Mouse (Mus musculus) c-Kit-positive CD71-negative TER-119-negative erythroid progenitor cells, embryonic 14.5 days (primary cell): Measurements from ENCODE around the gene Spata20.

ENCODE experiments used
- DNase-seq: peaks from one replicate; pipeline ENCODE4 v3.0.0-alpha.2; 2013; ENCODE audit warnings: low read depth

Spata20 gene

GRCm38 (mm10) chr11:94451091-94451773 is 34.7 kb downstream of the Spata20 start:
- no peak for DNase-seq

- DNase-seq = no peak
Observed at GRCm38 (mm10) chr11:94449886-94450285, 36.1 kb downstream of the Spata20 start.

GRCm38 (mm10) chr11:94449239-94449638 is 36.7 kb downstream of the Spata20 start:
- DNase-seq = no peak

- no peak for DNase-seq
Observed at GRCm38 (mm10) chr11:94447017-94447416, 39.0 kb downstream of the Spata20 start.

GRCm38 (mm10) chr11:94445300-94445699 is 40.7 kb downstream of the Spata20 start:
- DNase-seq = no peak

- DNase-seq = no peak
Observed at GRCm38 (mm10) chr11:94444829-94445228, 41.1 kb downstream of the Spata20 start.

- no peak for DNase-seq
Observed at GRCm38 (mm10) chr11:94441752-94442151, 44.2 kb downstream of the Spata20 start.

GRCm38 (mm10) chr11:94441122-94441521 is 44.9 kb downstream of the Spata20 start:
- DNase-seq = no peak

GRCm38 (mm10) chr11:94440421-94440820 is 45.6 kb downstream of the Spata20 start:
- DNase-seq = no peak

- DNase-seq = no peak
Observed at GRCm38 (mm10) chr11:94429011-94429651, 56.8 kb downstream of the Spata20 start.
